Mouse (Mus musculus) myocyte (in vitro differentiated cells): ENCODE data around the gene Htr1f.

Experiments used
- CEBPB ChIP-seq: IDR thresholded peaks from 2 replicates; pipeline ENCODE4 v1.6.1; 2011; ENCODE audit warnings: mild to moderate bottlenecking, moderate library complexity; ENCODE audit not compliant: poor library complexity, insufficient read depth, severe bottlenecking
- E2F4 ChIP-seq: IDR thresholded peaks from one replicate; pipeline ENCODE4 v1.6.1; 2011; ENCODE audit warnings: mild to moderate bottlenecking, control low read depth, moderate library complexity; ENCODE audit not compliant: insufficient read depth
- MAX ChIP-seq: IDR thresholded peaks from one replicate; pipeline ENCODE4 v1.6.1; 2011; ENCODE audit warnings: low read depth, mild to moderate bottlenecking, control low read depth
- MYOD1 ChIP-seq, 3 experiments: IDR thresholded peaks; one replicate each; pipeline ENCODE4 v1.6.1; 2011; ENCODE audit warnings: control low read depth in 2 of 3, low read depth in 2 of 3, mild to moderate bottlenecking in 2 of 3, moderate library complexity in 1 of 3; ENCODE audit not compliant: insufficient read length in 2 of 3, control insufficient read depth in 1 of 3
- MYOG ChIP-seq, 3 experiments: IDR thresholded peaks; one replicate each; pipeline ENCODE4 v1.6.1; 2011; ENCODE audit warnings: control low read depth in 2 of 3, low read depth in 2 of 3, mild to moderate bottlenecking in 2 of 3; ENCODE audit not compliant: insufficient read length in 2 of 3, control insufficient read depth in 1 of 3, insufficient read depth in 1 of 3
- POLR2A ChIP-seq: IDR thresholded peaks from one replicate; pipeline ENCODE4 v1.6.1; 2011; ENCODE audit warnings: low read depth, mild to moderate bottlenecking, control low read depth, moderate library complexity; ENCODE audit not compliant: insufficient read length
- POLR2AphosphoS2 ChIP-seq: IDR thresholded peaks from one replicate; pipeline ENCODE4 v1.6.1; 2011; ENCODE audit warnings: low read depth, control low read depth; ENCODE audit not compliant: insufficient read length
- REST ChIP-seq: IDR thresholded peaks from one replicate; pipeline ENCODE4 v1.6.1; 2011; ENCODE audit warnings: mild to moderate bottlenecking, control low read depth, moderate library complexity; ENCODE audit not compliant: insufficient read depth, insufficient read length
- SRF ChIP-seq: IDR thresholded peaks from one replicate; pipeline ENCODE4 v1.6.1; 2011; ENCODE audit warnings: low read depth; ENCODE audit not compliant: control insufficient read depth, insufficient read length
- TCF12 ChIP-seq: IDR thresholded peaks from one replicate; pipeline ENCODE4 v1.6.1; 2011; ENCODE audit warnings: mild to moderate bottlenecking, control low read depth; ENCODE audit not compliant: poor library complexity, insufficient read depth, severe bottlenecking
- USF1 ChIP-seq: IDR thresholded peaks from one replicate; pipeline ENCODE4 v1.6.1; 2011; ENCODE audit warnings: low read depth, mild to moderate bottlenecking, control low read depth, moderate library complexity

DNA sequence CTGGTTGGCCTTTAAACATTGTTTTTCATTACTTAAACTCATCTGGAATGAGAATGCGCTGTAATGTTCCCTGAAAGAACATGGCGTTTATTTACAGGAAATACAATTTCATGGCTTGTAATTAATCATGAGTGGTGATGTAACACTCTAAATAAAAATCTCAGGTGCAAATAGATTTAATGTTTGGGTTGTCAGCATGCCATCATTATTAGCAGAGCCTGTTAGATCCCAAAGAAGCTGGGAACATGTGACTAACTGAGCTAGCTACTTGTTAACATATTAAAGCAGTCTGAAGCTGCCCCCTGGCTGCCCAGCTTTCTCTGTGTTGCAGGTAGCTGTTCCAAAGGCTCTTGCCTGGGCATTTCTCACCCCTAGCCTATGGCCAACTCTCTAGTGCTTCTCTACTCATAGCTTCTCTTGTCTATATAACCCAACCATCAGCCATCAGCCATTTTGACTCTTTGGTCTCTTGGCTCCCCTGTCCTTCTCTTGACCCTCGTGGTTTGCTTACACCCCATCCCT is 227.0 kb downstream of the Htr1f start:
- TF ChIP-seq POLR2A (no peak), CEBPB (no peak), REST (no peak), TCF12 (no peak), E2F4 (no peak), MAX (no peak), USF1 (no peak), MYOG (IDR thresholded peaks at IDR 0.05; ENCODE audit: control insufficient read depth in 1 of 3, insufficient read depth in 1 of 3, insufficient read length in 2 of 3, low read depth in 2 of 3) (no peak), SRF (no peak), POLR2AphosphoS2 (no peak), MYOD1 (IDR thresholded peaks at IDR 0.05; ENCODE audit: control insufficient read depth in 1 of 3, insufficient read length in 2 of 3, low read depth in 2 of 3) (no peak)
